Mouse (Mus musculus) thymus, adult 2 months (tissue): ENCODE data around the gene Crtam. TPM values are rescaled to one million over a fixed set of nuclear protein-coding genes. Genes with fewer than 3 reads are reported as not detected.

Experiments
- DNase-seq: peaks from one replicate; pipeline ENCODE4 v3.0.0; 2021
- H3K27ac ChIP-seq: fragments of 200-500 bp; 2 replicates; pipeline ENCODE4 v1.5.1; 2012; ENCODE audit warnings: low read length, control low read depth; ENCODE audit not compliant: control insufficient read depth, insufficient read depth
- H3K27me3 ChIP-seq: fragments of 200-500 bp; 2 replicates; pipeline ENCODE4 v1.6.1; 2012; ENCODE audit warnings: mild to moderate bottlenecking, low read length, moderate library complexity, mixed read lengths; ENCODE audit not compliant: control insufficient read depth, insufficient read depth
- H3K36me3 ChIP-seq: fragments of 200-500 bp; 2 replicates; pipeline ENCODE4 v1.6.1; 2012; ENCODE audit warnings: mild to moderate bottlenecking, low read length, moderate library complexity; ENCODE audit not compliant: control insufficient read depth, insufficient read depth
- H3K4me1 ChIP-seq: fragments of 200-500 bp; replicated peaks from 2 replicates; pipeline ENCODE4 v1.6.1; 2012; ENCODE audit warnings: low read length; ENCODE audit not compliant: control insufficient read depth, insufficient read depth
- H3K4me3 ChIP-seq: fragments of 200-500 bp; 2 replicates; pipeline ENCODE4 v1.5.1; 2012; ENCODE audit warnings: mild to moderate bottlenecking, low read length, control low read depth, moderate library complexity; ENCODE audit not compliant: control insufficient read depth, insufficient read depth
- CTCF ChIP-seq: fragments of 200-500 bp; IDR thresholded peaks from 2 replicates; pipeline ENCODE4 v1.5.1; 2012; ENCODE audit warnings: mild to moderate bottlenecking, control low read depth, low read length, moderate library complexity, borderline replicate concordance; ENCODE audit not compliant: control insufficient read depth, poor library complexity, insufficient read depth; ENCODE audit errors: extremely low read depth
- POLR2A ChIP-seq: fragments of 200-500 bp; IDR thresholded peaks from 2 replicates; pipeline ENCODE4 v1.6.1; 2012; ENCODE audit warnings: mild to moderate bottlenecking, low read length, control low read depth, moderate library complexity; ENCODE audit not compliant: control insufficient read depth, poor library complexity, insufficient read depth; ENCODE audit errors: extremely low read depth
- WGBS: fragments of 180-500 bp; shearing (Covaris S2); methylation state at CpG from one replicate; pipeline ENCODE4 v1.1.7; 2018; 5-methylcytosine and 5-hydroxymethylcytosine counted together
- polyA plus RNA-seq: library from polyadenylated mRNA; depleted of rRNA; stranded (reverse); fragments of >200 nt; gene quantifications from 2 replicates; pipeline ENCODE4 v1.2.3, GENCODE M21; 2012

Crtam gene
- polyA plus RNA-seq, 1 experiment, result 0.47 TPM

DNA sequence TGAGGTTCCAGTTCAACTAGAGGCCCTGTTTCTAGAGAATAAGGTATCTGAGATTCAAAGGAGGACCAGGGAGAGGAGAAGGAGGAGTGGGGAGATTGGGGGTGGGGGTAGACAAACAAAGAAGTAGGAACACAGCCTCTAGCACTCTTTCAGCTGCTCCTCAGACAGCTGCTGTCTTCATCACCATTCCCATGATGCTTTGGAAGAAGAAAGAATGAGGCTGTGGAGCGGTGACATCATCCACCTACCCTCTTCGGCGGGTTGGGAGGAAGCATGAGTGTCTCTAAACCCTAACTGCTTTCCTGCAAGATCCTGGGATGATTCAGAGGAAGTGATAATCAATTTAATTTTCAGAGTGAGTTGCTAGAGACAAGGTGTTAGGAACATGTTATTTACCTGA is 44.4 kb upstream of the Crtam start:
- peaks cover 10% of the 10 kb centered on the region for H3K4me1 ChIP-seq
- DNase-seq, result no peak
- TF ChIP-seq CTCF (no peak), POLR2A (no peak)
- no peaks in the 10 kb centered on the region for H3K27me3 ChIP-seq
- H3K4me3 ChIP-seq, result no peak overlapping the region
- no peaks in the 10 kb centered on the region for H3K36me3 ChIP-seq
- WGBS, result 91% methylated on average over 3 of the region's 3 CpGs
- no peak overlapping the region for H3K27ac ChIP-seq

DNA sequence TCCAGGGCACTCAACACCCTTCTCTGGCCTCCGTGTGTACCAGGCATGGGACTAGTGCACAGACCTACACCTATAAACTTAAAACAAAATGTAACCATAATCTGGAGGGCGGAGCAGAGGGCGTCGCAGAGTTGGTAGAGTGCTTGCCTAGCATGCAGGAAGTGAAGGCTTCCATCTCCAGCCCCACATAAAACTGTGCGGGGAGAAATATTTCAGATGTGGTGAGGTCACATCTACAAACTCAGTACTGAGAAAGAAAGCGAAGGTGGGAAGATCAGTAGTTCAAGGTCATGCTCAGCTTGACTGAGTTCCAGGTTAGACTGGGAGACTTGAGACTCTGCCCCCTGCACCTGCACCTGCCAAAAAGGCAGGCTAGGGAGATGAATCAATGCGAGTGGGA is 43.8 kb upstream of the Crtam start:
- Histone ChIP-seq H3K27me3 (no peaks in the 10 kb centered on the region), H3K36me3 (no peaks in the 10 kb centered on the region), H3K4me3 (no peak overlapping the region), H3K27ac (no peak overlapping the region), H3K4me1 (peaks cover 10% of the 10 kb centered on the region)
- 57% methylated on average over 7 of the region's 7 CpGs for WGBS
- no peak for DNase-seq
- TF ChIP-seq POLR2A, result no peak
- no peak for TF ChIP-seq CTCF

DNA sequence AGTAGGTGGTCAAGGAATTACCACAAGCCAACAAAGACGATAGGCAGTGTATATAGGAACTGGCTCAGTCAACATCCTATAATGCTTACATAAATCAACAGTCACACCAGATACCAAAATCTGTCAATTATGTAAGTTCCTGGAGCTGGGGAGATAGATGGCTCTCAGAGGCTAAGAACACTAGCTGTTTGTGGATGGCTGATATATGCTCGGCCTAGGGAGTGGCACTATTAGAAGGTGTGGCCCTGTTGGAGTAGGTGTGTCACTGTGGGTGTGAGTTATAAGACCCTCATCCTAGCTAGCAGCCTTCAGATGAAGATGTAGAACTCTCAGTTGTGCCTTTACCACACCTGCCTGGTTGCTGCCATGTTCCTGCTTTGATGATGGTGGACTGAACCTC is 43.2 kb upstream of the Crtam start:
- TF ChIP-seq POLR2A (no peak), CTCF (no peak)
- no peak for DNase-seq
- peaks cover 10% of the 10 kb centered on the region for H3K4me1 ChIP-seq
- no peaks in the 10 kb centered on the region for H3K27me3 ChIP-seq
- H3K36me3 ChIP-seq, result no peaks in the 10 kb centered on the region
- H3K27ac ChIP-seq, result no peak overlapping the region
- H3K4me3 ChIP-seq, result no peak overlapping the region
- 95% methylated on average over 2 of the region's 2 CpGs for WGBS

GRCm38 (mm10) chr9:41044626-41045025 is 40.2 kb upstream of the Crtam start:
- Histone ChIP-seq H3K36me3 (no peaks in the 10 kb centered on the region), H3K27me3 (no peaks in the 10 kb centered on the region), H3K4me3 (no peak overlapping the region), H3K4me1 (peaks cover 10% of the 10 kb centered on the region), H3K27ac (no peak overlapping the region)
- WGBS, result 41% methylated on average over 3 of the region's 3 CpGs
- DNase-seq, result peak; percentile 82
- TF ChIP-seq POLR2A, result no peak

- H3K36me3 ChIP-seq, result no peaks in the 10 kb centered on the region
- 94% methylated on average over 5 of the region's 5 CpGs for WGBS
- no peaks in the 10 kb centered on the region for H3K27me3 ChIP-seq
- TF ChIP-seq CTCF (no peak), POLR2A (no peak)
- H3K4me1 ChIP-seq, result peaks cover 7% of the 10 kb centered on the region
- H3K4me3 ChIP-seq, result no peak overlapping the region
- no peak overlapping the region for H3K27ac ChIP-seq
- no peak for DNase-seq
These were observed 39.2 kb upstream of the Crtam start for GRCm38 (mm10) chr9:41043641-41044040.

GRCm38 (mm10) chr9:41041404-41041803 is 37.0 kb upstream of the Crtam start:
- no peaks in the 10 kb centered on the region for H3K36me3 ChIP-seq
- DNase-seq, result no peak

DNA sequence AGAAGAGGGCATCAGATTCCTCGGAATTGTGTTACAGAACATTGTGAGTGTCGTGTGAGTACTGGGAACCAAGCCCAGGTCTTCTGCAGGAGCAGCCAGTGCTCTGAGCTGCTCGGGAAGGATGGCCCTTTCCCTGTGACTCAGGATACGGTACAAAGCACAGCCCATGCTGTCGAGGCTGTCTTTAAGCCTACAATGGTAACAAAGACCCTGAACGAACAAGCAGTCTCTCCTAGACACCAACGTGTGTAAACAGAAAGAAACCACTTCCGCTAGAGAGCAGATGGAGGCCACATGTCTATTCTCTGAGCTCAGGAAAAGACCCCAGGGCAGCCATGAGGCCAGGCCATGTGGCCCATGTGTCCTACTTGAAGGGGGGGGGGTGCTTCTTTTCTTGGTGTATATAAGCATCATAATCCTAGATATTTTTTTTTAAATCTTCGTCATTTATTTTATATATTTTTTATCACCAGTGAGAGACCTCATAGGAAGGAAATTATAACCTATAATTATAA is 33.8 kb upstream of the Crtam start:
- TF ChIP-seq POLR2A (no peak), CTCF (no peak)
- Histone ChIP-seq H3K4me3 (no peak overlapping the region), H3K27ac (no peak overlapping the region), H3K36me3 (no peaks in the 10 kb centered on the region), H3K4me1 (no peaks in the 10 kb centered on the region), H3K27me3 (no peaks in the 10 kb centered on the region)
- 90% methylated on average over 9 of the region's 9 CpGs for WGBS
- no peak for DNase-seq

More at GRCm38 (mm10) chr9:41041404-41041803, 37.0 kb upstream of the Crtam start:
- H3K4me1 ChIP-seq, result no peaks in the 10 kb centered on the region
- no peak overlapping the region for H3K4me3 ChIP-seq
- 96% methylated on average over 3 of the region's 3 CpGs for WGBS
- TF ChIP-seq CTCF, result no peak
- H3K27ac ChIP-seq, result no peak overlapping the region
- no peaks in the 10 kb centered on the region for H3K27me3 ChIP-seq
